Mouse (Mus musculus) large intestine, adult 2 months (tissue): ENCODE measurements around the gene Spred2. TPM values are rescaled to one million over a fixed set of nuclear protein-coding genes. Genes with fewer than 3 reads are reported as not detected.

Experiments used
- DNase-seq: peaks from one replicate; pipeline ENCODE4 v3.0.0-alpha.2; 2012; ENCODE audit warnings: low read depth, low spot score
- WGBS: fragments of 180-500 bp; shearing (Covaris S2); methylation state at CpG from one replicate; pipeline ENCODE4 v1.1.7; 2018; 5-methylcytosine and 5-hydroxymethylcytosine counted together
- polyA plus RNA-seq: library from polyadenylated mRNA; depleted of rRNA; stranded (reverse); fragments of >200 nt; gene quantifications from 2 replicates; pipeline ENCODE4 v1.2.3, GENCODE M21; 2012

Gene Spred2
- polyA plus RNA-seq, 1 experiment = 10.9 TPM

- WGBS = 57% methylated on average over 7 of the region's 7 CpGs
Measured at GRCm38 (mm10) chr11:19973032-19973790, 49.0 kb downstream of the Spred2 start.

GRCm38 (mm10) chr11:19976032-19976431 is 51.9 kb downstream of the Spred2 start:
- WGBS = 96% methylated on average over 2 of the region's 2 CpGs
- DNase-seq = no peak

More at GRCm38 (mm10) chr11:19973032-19973790, 49.0 kb downstream of the Spred2 start:
- no peak for DNase-seq

- WGBS = 31% methylated on average over 2 of the region's 2 CpGs
Measured at GRCm38 (mm10) chr11:19977687-19978086, 53.5 kb downstream of the Spred2 start.

GRCm38 (mm10) chr11:19979338-19979737 is 55.2 kb downstream of the Spred2 start:
- WGBS = 4% methylated on average over 14 of the region's 14 CpGs
- peak; percentile 85 for DNase-seq

More at GRCm38 (mm10) chr11:19977687-19978086, 53.5 kb downstream of the Spred2 start:
- no peak for DNase-seq

- no peak for DNase-seq
Measured at GRCm38 (mm10) chr11:19982113-19982512, 57.9 kb downstream of the Spred2 start.

GRCm38 (mm10) chr11:19982779-19983178 is 58.6 kb downstream of the Spred2 start:
- WGBS = 73% methylated on average over 6 of the region's 6 CpGs
- no peak for DNase-seq

More at GRCm38 (mm10) chr11:19982113-19982512, 57.9 kb downstream of the Spred2 start:
- 79% methylated on average over 6 of the region's 6 CpGs for WGBS

- 67% methylated on average over 4 of the region's 4 CpGs for WGBS
- DNase-seq = no peak
Measured at GRCm38 (mm10) chr11:19983298-19983697, 59.1 kb downstream of the Spred2 start.

GRCm38 (mm10) chr11:19984029-19984428 is 59.9 kb downstream of the Spred2 start:
- 93% methylated on average over 9 of the region's 9 CpGs for WGBS
- DNase-seq = no peak

- WGBS = 26% methylated on average over 5 of the region's 5 CpGs
- DNase-seq = no peak
Measured at GRCm38 (mm10) chr11:19985283-19985854, 61.2 kb downstream of the Spred2 start.

- WGBS = 3% methylated on average over 1 of the region's 1 CpGs
- DNase-seq = no peak
Measured at GRCm38 (mm10) chr11:19986443-19986861, 62.3 kb downstream of the Spred2 start.

- WGBS = 19% methylated on average over 17 of the region's 17 CpGs
- DNase-seq = no peak
Measured at GRCm38 (mm10) chr11:19986871-19987755, 62.9 kb downstream of the Spred2 start.

GRCm38 (mm10) chr11:19987756-19988091 is 63.5 kb downstream of the Spred2 start:
- no peak for DNase-seq
- WGBS = 24% methylated on average over 9 of the region's 9 CpGs

GRCm38 (mm10) chr11:19988224-19988623 is 64.0 kb downstream of the Spred2 start:
- DNase-seq = no peak
- 39% methylated on average over 5 of the region's 5 CpGs for WGBS

- DNase-seq = no peak
- WGBS = 49% methylated on average over 6 of the region's 6 CpGs
Measured at GRCm38 (mm10) chr11:19988631-19989030, 64.5 kb downstream of the Spred2 start.

GRCm38 (mm10) chr11:19989141-19989910 is 65.2 kb downstream of the Spred2 start:
- no peak for DNase-seq
- WGBS = 84% methylated on average over 13 of the region's 13 CpGs

- WGBS = 33% methylated on average over 2 of the region's 2 CpGs
- no peak for DNase-seq
Measured at GRCm38 (mm10) chr11:19990731-19991130, 66.6 kb downstream of the Spred2 start.

- WGBS = 38% methylated on average over 12 of the region's 12 CpGs
- DNase-seq = no peak
Measured at GRCm38 (mm10) chr11:19991303-19991976, 67.3 kb downstream of the Spred2 start.

GRCm38 (mm10) chr11:19992341-19993281 is 68.4 kb downstream of the Spred2 start:
- no peak for DNase-seq
- 20% methylated on average over 15 of the region's 15 CpGs for WGBS
